Mouse (Mus musculus) lung, postnatal 0 days (tissue): ENCODE data around the gene Psmf1.

Experiments used
- CTCF ChIP-seq: IDR thresholded peaks from 2 replicates; pipeline ENCODE4 v1.5.1; 2016; ENCODE audit warnings: antibody characterized with exemption, mild to moderate bottlenecking
- EP300 ChIP-seq: IDR thresholded peaks from 2 replicates; pipeline ENCODE4 v1.6.1; 2016; ENCODE audit warnings: antibody characterized with exemption, mild to moderate bottlenecking, control low read depth

DNA sequence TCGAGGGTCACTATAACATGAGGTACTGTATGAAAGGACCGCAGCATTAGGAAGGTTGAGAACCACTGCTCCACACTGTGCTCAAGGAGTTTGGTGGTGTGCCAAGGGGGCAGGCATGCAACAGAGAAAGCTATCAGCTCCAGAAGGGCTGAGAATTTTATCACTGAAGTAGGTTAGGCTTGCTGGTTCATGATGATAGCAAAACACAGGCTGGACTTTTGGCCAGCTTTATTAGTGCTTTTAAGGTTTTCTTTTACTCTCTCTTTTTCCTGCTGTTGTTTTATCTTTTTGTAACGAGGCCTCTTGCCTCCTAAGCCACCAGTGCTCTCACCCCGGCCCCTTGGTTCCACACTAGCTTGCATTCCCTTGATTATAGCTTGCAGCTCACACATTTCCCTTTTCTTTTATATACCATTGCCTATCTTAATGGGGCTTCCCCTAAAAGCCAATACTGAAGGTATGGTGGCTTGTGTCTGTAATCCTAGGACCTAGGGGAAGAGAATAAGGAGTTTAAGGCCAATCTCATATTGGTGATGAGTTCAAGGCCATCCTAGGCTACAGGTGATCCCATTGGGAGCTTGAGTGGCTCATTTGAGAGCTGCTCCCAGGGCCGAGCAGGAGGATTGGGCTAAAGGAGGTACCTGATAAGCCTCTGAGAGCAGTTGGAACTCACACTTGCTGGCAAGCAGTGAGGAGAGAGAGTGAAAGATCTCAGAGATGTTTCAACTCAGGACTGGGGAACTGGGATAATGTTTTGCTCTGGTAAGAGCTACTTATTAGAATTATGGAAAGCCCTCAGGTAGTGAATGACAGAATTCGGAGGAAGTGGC lies 921 bp downstream of the Psmf1 start:
- TF ChIP-seq EP300: no peak
- TF ChIP-seq CTCF: no peak
